Mouse (Mus musculus) neural tube, embryonic 14.5 days (tissue): ENCODE results near the gene Pnpla2. TPM values are rescaled to one million over a fixed set of nuclear protein-coding genes. Genes with fewer than 3 reads are reported as not detected.

ENCODE experiments used
- ATAC-seq: fragments of 200-750 bp; cut with Nextera tagmentation; 2 replicates; pipeline ENCODE4 v1.8.0; 2017; ENCODE audit warnings: low read depth, mild to moderate bottlenecking, moderate TSS enrichment, moderate library complexity
- H3K27ac ChIP-seq: fragments of 300-500 bp; sonication (generic); 2 replicates; pipeline ENCODE4 v1.5.1; 2014; ENCODE audit warnings: low read depth, mild to moderate bottlenecking, control low read depth, low read length, moderate library complexity, mixed read lengths
- H3K27me3 ChIP-seq: fragments of 300-500 bp; sonication (generic); 2 replicates; pipeline ENCODE4 v1.6.1; 2014; ENCODE audit warnings: low read length; ENCODE audit not compliant: control insufficient read depth, insufficient read depth
- H3K36me3 ChIP-seq: fragments of 300-500 bp; sonication (generic); 2 replicates; pipeline ENCODE4 v1.6.1; 2014; ENCODE audit warnings: low read length, mixed read lengths; ENCODE audit not compliant: control insufficient read depth, insufficient read depth
- H3K4me1 ChIP-seq: fragments of 300-500 bp; sonication (generic); 2 replicates; pipeline ENCODE4 v1.6.1; 2014; ENCODE audit warnings: low read length; ENCODE audit not compliant: control insufficient read depth, insufficient read depth
- H3K4me2 ChIP-seq: fragments of 300-500 bp; sonication (generic); 2 replicates; pipeline ENCODE4 v1.6.1; 2014; ENCODE audit warnings: mild to moderate bottlenecking, low read depth, low read length, control low read depth
- H3K4me3 ChIP-seq: fragments of 300-500 bp; sonication (generic); 2 replicates; pipeline ENCODE4 v1.5.1; 2014; ENCODE audit warnings: low read depth, low read length, control low read depth, mixed read lengths
- H3K9ac ChIP-seq: fragments of 300-500 bp; sonication (generic); replicated peaks from 2 replicates; pipeline ENCODE4 v1.6.1; 2014; ENCODE audit warnings: low read depth, mild to moderate bottlenecking, control low read depth, low read length, mixed read lengths
- H3K9me3 ChIP-seq: fragments of 300-500 bp; sonication (generic); 2 replicates; pipeline ENCODE4 v1.6.1; 2016; ENCODE audit warnings: low read length; ENCODE audit not compliant: control insufficient read depth
- WGBS: fragments of 180-500 bp; shearing (Covaris S2); extraction: QIAGEN DNeasy Blood & Tissue Kit; methylation state at CpG from one replicate; pipeline ENCODE4 v1.1.7; 2014; 5-methylcytosine and 5-hydroxymethylcytosine counted together
- polyA plus RNA-seq: library from polyadenylated mRNA; unstranded; fragments of >200 nt; fragmentation: Nextera tagmentation; extraction: Ambion mirVana; gene quantifications from 2 replicates; pipeline ENCODE4 v1.2.1, GENCODE M21; 2014

The Pnpla2 gene
- polyA plus RNA-seq, 1 experiment from 2014 or later, result 14.0 TPM

- H3K36me3 ChIP-seq, result no peaks in the 10 kb centered on the region
- no peak overlapping the region for H3K27ac ChIP-seq
- WGBS, result 79% methylated on average over 6 of the region's 6 CpGs
- no peak for ATAC-seq
- no peak overlapping the region for H3K4me2 ChIP-seq
- H3K4me3 ChIP-seq, result no peak overlapping the region
- no peaks in the 10 kb centered on the region for H3K9me3 ChIP-seq
- H3K4me1 ChIP-seq, result peaks cover 5% of the 10 kb centered on the region; the same call in 1 of the 2 replicates
- H3K9ac ChIP-seq, result no peak overlapping the region
- no peaks in the 10 kb centered on the region for H3K27me3 ChIP-seq
These were observed 38.7 kb upstream of the Pnpla2 start for GRCm38 (mm10) chr7:141416144-141416841.

- WGBS, result 78% methylated on average over 8 of the region's 8 CpGs
These were observed 37.0 kb upstream of the Pnpla2 start for GRCm38 (mm10) chr7:141417731-141418681.

GRCm38 (mm10) chr7:141418970-141419369 lies 36.0 kb upstream of the Pnpla2 start:
- Histone ChIP-seq H3K27me3 (no peaks in the 10 kb centered on the region), H3K9ac (no peak overlapping the region), H3K4me3 (no peak overlapping the region), H3K4me2 (no peak overlapping the region), H3K9me3 (no peaks in the 10 kb centered on the region), H3K36me3 (no peaks in the 10 kb centered on the region), H3K27ac (peak overlapping the region; percentile 6; the same call in 1 of the 2 replicates), H3K4me1 (peaks cover 3% of the 10 kb centered on the region; the same call in 1 of the 2 replicates)
- 43% methylated on average over 7 of the region's 7 CpGs for WGBS
- no peak for ATAC-seq

More at GRCm38 (mm10) chr7:141417731-141418681, 37.0 kb upstream of the Pnpla2 start:
- no peak for ATAC-seq
- Histone ChIP-seq H3K36me3 (no peaks in the 10 kb centered on the region), H3K27ac (no peak overlapping the region; the same call in 1 of the 2 replicates), H3K9ac (no peak overlapping the region), H3K4me1 (peaks cover 4% of the 10 kb centered on the region; the same call in 1 of the 2 replicates), H3K4me3 (no peak overlapping the region), H3K9me3 (no peaks in the 10 kb centered on the region), H3K4me2 (no peak overlapping the region), H3K27me3 (no peaks in the 10 kb centered on the region)

GRCm38 (mm10) chr7:141420030-141420702 lies 34.8 kb upstream of the Pnpla2 start:
- H3K9me3 ChIP-seq, result no peaks in the 10 kb centered on the region
- no peak overlapping the region for H3K4me3 ChIP-seq
- H3K9ac ChIP-seq, result no peak overlapping the region
- H3K36me3 ChIP-seq, result no peaks in the 10 kb centered on the region
- H3K27me3 ChIP-seq, result no peaks in the 10 kb centered on the region
- H3K4me2 ChIP-seq, result no peak overlapping the region
- ATAC-seq, result no peak
- no peaks in the 10 kb centered on the region for H3K4me1 ChIP-seq
- 88% methylated on average over 9 of the region's 9 CpGs for WGBS
- no peak overlapping the region for H3K27ac ChIP-seq

- H3K27me3 ChIP-seq, result no peaks in the 10 kb centered on the region
- 80% methylated on average over 4 of the region's 4 CpGs for WGBS
- H3K9ac ChIP-seq, result no peak overlapping the region
- ATAC-seq, result no peak
- H3K4me1 ChIP-seq, result peaks cover 5% of the 10 kb centered on the region
- no peak overlapping the region for H3K27ac ChIP-seq
- no peaks in the 10 kb centered on the region for H3K9me3 ChIP-seq
- H3K4me3 ChIP-seq, result no peak overlapping the region
- no peak overlapping the region for H3K4me2 ChIP-seq
- 0 out of 2 replicates have a peak, but pooled peaks cover 3% of the 10 kb centered on the region for H3K36me3 ChIP-seq
These were observed 31.2 kb upstream of the Pnpla2 start for GRCm38 (mm10) chr7:141423811-141424210.

- ATAC-seq, result no peak
- Histone ChIP-seq H3K36me3 (peaks cover 22% of the 10 kb centered on the region), H3K9ac (no peak overlapping the region), H3K4me3 (no peak overlapping the region), H3K9me3 (no peaks in the 10 kb centered on the region), H3K4me2 (no peak overlapping the region), H3K27me3 (no peaks in the 10 kb centered on the region), H3K27ac (no peak overlapping the region), H3K4me1 (peaks cover 6% of the 10 kb centered on the region)
- 86% methylated on average over 12 of the region's 12 CpGs for WGBS
These were observed 27.9 kb upstream of the Pnpla2 start for GRCm38 (mm10) chr7:141426948-141427730.

- 54% methylated on average over 5 of the region's 5 CpGs for WGBS
- Histone ChIP-seq H3K27me3 (no peaks in the 10 kb centered on the region), H3K27ac (peak overlapping the region; percentile 81), H3K4me3 (peak overlapping the region; percentile 59), H3K4me2 (peak overlapping the region; percentile 88), H3K9me3 (no peaks in the 10 kb centered on the region), H3K9ac (peak overlapping the region; percentile 86), H3K4me1 (peaks cover 10% of the 10 kb centered on the region), H3K36me3 (peaks cover 26% of the 10 kb centered on the region)
- ATAC-seq, result peak; percentile 0; the same call in 1 of the 2 replicates
These were observed 26.3 kb upstream of the Pnpla2 start for GRCm38 (mm10) chr7:141428701-141429100.

- no peaks in the 10 kb centered on the region for H3K9me3 ChIP-seq
- H3K4me1 ChIP-seq, result peaks cover 14% of the 10 kb centered on the region
- peak; percentile 76 for ATAC-seq
- WGBS, result 2% methylated on average over 19 of the region's 19 CpGs
- peak within 1 kb of the TSS; percentile 86 for H3K9ac ChIP-seq
- H3K27ac ChIP-seq, result peak within 1 kb of the TSS; percentile 81
- no peaks in the 10 kb centered on the region for H3K27me3 ChIP-seq
- peak within 1 kb of the TSS; percentile 88 for H3K4me2 ChIP-seq
- H3K4me3 ChIP-seq, result peak within 1 kb of the TSS; percentile 59
- peaks cover 26% of the 10 kb centered on the region for H3K36me3 ChIP-seq
These were observed 25.7 kb upstream of the Pnpla2 start, which contains the start of gene Cend1 for GRCm38 (mm10) chr7:141429310-141429709. TSS of gene Cend1 (minus strand) at chr7:141429491.
